Mouse (Mus musculus): ENCODE data around the gene Atoh7.
"Not testable (repeated sequence)": the region's sequence is repeated elsewhere in the genome, so short reads cannot be mapped to it uniquely, and the experiment has no call there.

The Atoh7 gene

GRCm38 (mm10) chr10:63099521-63099920, at the start of gene Atoh7:
Atoh7 (plus strand) TSS chr10:63099651.
- DNase-seq (ENCODE audit: low spot score): no peak

- DNase-seq (ENCODE audit: low spot score): no peak
Observed at GRCm38 (mm10) chr10:63051267-63051666, 48.2 kb upstream of the Atoh7 start.

DNA sequence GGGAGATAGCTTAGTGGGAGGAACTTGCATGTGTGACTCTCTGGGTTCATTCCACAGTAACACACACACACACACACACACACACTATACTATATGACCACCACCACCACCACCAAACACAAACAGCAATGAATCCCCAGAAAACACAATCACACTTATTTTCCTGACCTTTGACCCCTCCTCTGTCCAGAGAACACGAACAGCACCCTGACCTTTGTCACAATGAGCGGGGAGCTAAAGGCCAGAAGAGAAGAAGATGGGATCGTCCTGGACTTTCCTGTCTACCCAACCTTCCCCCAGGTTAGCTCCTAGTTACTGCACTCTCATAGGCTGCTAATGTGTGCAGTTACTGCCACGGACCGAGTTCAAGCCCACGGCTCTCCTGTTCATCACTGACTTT, 47.4 kb upstream of the Atoh7 start:
- DNase-seq (ENCODE audit: low spot score): no peak

- DNase-seq (ENCODE audit: low spot score): no peak
Observed at GRCm38 (mm10) chr10:63053007-63053406, 46.4 kb upstream of the Atoh7 start.

DNA sequence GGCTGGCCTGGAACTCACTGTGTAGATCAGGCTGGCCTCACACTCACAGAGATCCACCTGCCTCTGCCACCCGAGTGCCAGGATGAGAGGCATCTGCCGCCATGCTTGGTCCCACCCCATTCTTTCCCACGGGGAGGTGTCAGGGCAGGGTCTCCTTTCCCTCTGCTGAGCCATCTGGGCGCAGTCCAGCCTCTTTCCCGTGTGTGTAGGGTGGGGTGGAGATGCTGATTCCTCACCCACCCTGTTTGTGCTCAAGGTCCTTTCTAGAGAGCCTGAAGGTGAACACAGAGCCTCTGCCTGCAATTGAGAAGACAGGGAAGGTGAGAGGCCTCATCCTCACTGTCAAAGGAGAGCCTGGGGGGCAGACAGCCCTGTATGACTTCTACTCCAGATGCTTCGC, 45.4 kb upstream of the Atoh7 start:
- DNase-seq (ENCODE audit: low spot score): not testable (repeated sequence)

DNA sequence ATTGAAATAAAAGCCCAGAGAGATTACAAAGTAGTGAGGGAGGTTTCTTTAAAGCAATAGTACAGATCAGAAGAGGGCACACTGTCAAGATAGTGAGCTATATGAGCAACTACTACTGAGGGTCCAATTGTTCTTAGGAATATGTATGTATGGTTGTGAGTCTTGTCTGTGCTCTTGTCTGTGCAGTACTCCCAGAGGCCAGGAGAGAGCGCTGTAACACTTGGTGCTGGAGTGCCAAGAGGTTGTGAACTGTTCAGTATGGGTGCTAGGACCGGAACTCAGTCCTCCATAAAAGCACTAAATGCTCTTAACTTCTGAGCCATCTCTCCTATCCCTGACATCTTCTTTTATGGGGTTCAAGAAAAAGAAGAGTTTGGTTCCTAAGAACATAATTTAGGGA, 44.9 kb upstream of the Atoh7 start:
- no peak for DNase-seq (ENCODE audit: low spot score)

DNA sequence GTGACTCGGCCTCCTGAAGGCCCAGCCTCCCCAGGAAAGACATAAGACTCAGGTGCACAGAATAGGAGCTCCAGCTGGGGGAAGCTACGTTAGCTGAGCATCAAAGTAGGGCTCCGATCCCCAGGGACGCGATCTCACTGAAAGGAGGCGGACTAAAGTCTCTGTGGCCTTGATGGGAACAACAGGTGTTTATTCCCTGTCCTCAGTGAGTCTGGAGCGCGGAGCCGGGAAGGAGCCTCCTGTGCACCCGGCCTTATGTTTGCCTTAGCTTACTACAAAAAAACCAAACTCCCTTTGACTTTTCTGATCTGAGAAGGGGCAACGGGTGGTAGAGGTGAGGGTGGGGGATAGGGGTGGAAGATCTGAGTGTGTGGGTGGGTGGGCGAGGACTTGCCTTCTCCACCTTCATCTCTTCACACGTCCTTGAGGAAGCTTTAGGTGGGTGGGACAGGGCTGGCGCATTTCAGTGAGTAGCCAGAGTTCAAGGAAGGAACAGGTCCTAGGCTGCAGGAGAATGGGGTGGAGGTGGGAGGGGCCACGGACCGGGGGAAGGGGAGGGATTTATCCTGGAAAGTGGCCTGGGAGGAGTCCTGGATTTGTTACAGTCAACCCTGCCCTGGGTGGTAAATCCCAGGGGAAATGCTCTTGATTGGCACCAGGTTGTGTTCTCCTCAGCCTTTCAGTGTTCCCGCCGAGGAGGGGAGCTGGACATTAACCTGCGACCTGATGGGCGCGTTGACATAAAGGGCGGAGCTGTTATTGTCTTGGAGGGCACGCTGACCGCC, 42.3 kb upstream of the Atoh7 start:
- peak; percentile 41 for DNase-seq (ENCODE audit: low spot score)

DNA sequence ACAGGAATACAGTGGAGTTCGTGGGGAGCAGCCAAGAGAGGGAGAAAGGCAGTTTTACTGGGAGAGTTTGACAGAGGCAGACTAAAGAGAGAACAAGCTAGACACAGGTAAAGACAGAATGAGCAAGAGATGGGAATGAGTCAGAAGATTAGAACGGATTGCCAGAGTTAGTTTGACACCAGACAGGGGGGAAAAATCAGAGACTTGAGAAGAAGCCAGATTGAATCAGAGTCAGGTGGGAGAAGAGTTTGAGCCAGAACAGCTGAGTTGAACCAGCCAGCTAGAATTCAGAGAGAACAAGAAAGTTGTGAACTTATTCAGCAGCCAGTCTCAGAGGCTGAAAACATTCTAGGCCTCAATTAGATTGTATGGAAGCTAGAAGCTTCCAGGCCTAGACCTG, 39.6 kb upstream of the Atoh7 start, which contains the start of gene Pbld1:
Gene Pbld1 (plus strand): TSS at position 301 of the 400 bp plus-strand sequence.
- no peak for DNase-seq (ENCODE audit: low spot score)

GRCm38 (mm10) chr10:63060406-63060805, 39.0 kb upstream of the Atoh7 start:
- DNase-seq (ENCODE audit: low spot score): peak; percentile 70

GRCm38 (mm10) chr10:63061266-63061665, 38.2 kb upstream of the Atoh7 start:
- DNase-seq (ENCODE audit: low spot score): no peak

DNA sequence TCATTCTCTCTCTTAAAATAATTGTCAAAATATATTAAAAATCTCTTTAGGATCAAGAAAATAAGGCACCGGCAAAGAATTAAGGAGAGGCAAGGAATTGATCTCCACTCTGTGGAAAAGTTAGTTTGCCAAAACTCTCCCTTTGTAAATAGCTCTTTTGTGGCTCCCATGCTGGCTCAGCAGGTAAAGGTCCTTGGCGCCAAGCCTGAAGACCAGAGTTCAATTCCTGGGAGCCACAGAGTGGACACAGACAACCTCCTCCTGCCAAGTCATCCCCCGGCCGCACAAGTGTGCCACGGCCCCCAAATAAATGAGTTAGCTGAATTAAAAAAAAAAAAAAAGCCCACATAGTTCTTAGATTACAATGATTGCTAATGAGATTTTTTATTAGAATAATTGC, 36.8 kb upstream of the Atoh7 start:
- DNase-seq (ENCODE audit: low spot score): no peak

GRCm38 (mm10) chr10:63063365-63063764, 36.1 kb upstream of the Atoh7 start:
- DNase-seq (ENCODE audit: low spot score): no peak

GRCm38 (mm10) chr10:63064516-63064915, 34.9 kb upstream of the Atoh7 start:
- DNase-seq (ENCODE audit: low spot score): no peak

DNA sequence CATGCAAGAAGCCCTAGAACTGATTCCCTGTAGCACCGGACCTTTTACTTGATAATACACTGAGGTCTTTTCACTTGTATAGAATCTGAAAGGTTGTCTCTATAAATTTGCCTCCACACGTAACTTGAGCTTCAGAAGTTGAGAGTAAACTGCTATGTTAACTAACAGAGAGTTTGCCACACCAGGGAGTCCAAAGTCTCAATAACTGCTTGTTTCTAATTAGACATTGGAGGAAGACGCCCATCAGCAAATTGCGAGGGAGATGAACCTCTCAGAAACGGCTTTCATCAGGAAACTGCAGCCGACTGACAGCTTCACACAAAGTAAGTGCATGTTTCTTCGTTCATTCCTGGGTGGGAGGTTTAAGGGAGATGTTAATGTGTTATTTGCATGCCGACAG, 33.9 kb upstream of the Atoh7 start:
- DNase-seq (ENCODE audit: low spot score): no peak

DNA sequence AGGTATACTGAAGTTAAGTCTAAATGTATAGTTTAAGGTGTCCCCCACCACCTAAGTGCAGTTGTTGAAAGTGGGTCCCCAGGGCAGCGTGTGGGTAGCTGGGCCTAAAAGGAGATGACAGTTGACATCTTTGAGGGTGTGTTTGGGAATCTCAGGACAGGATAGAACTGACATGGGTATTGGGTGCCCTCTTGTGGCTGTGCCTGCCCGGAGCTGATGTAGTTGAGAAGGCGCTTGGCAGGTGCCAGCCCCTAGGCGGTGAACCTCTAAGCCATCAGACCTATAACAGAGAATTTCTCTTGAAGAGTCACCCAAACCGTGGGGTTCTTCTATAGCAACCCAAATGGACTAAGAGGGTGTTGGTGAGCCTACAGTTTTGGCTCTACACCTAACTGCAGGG, 33.5 kb upstream of the Atoh7 start:
- peak; percentile 86 for DNase-seq (ENCODE audit: low spot score)

GRCm38 (mm10) chr10:63086304-63086703, 13.1 kb upstream of the Atoh7 start:
- DNase-seq (ENCODE audit: low spot score): no peak

DNA sequence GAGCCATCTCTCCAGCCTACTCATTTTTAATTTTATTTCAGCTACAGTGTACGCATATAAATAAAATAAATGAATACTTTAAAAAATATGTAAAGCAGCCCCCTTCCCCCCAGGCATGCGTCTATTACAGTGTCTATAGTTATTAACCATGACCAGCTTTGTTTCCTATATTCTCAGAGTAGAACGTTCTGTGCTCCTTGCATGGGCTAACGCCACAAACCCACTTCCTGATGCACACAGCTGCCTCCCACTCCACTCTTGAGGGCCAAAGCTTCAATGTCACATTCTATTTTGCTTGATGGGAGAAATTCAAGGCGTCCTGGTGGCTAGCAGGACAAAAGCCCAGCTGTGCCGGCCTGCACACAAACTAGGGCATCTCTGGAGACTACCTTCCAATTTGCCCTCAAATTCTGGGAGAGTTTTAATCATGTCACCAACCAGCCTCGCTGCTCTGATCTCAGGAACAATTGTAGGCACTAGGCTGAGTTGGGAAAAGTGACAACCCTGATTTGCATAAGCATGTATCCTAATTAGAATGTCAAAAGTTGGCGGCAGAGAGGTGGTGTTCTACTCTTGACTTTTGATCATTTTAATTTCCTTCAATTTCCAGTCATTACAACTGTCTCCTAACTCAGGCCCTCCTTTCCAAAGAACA, 10.2 kb upstream of the Atoh7 start:
- DNase-seq (ENCODE audit: low spot score): no peak

DNA sequence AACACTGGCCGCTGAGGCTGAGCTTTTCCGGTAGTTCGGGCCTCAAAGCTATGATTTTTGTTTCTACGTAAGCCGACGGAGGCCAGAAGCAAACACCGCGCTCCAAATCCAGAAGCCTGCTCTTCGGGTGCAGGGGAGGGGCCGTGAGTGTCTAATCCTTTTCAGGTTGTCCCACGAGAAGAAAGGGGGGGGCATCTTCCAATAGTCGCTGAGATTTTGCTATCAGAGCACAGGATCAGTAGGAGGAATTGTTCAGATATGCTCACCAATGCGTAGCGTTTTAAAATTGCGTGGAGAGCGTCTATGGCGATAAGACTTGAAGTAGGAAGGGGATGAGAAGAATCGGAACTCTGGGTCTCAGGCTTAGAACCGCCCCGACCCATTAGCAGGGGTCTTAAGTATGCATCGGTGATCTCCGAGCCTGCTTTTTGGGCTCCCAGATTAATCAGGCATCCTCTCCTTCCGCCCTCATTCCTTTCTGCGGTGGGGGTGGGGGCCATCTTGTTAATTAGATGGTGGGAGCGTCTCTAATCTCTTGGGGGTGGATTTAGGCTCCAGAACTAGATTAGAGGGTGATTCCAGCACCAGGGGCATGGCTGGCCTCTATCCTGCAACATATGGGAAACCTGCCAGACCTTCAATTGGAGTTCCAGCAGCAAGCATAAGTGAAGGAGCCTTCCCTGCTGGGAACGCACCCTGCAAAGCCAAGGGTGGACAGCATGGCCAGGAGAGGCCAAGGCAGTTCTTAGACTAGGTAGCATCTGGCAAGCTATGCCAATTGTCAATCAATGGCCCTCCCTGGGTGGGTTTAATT, 9.5 kb upstream of the Atoh7 start:
- DNase-seq (ENCODE audit: low spot score): no peak

DNA sequence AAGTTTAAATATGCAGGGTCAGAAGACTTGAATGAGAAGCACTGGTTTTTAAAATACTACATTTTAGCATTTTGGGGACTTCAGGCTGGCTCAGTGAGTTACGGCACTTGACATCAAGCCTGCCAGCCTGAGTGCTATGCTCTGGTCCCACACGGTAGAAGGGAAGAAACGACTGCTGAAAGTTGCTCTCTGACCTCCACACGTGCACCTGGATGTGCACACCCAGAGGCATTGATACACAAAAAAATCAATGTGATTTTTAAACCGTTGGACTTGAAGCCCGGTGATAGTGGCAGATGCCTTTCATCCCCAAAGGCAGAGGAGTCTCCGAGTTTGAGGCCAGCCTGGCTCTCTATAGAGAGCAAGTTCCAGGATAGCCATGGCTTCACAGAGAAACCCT, 7.5 kb upstream of the Atoh7 start:
- DNase-seq (ENCODE audit: low spot score): no peak

GRCm38 (mm10) chr10:63092616-63093550, 6.6 kb upstream of the Atoh7 start:
- no peak for DNase-seq (ENCODE audit: low spot score)

DNA sequence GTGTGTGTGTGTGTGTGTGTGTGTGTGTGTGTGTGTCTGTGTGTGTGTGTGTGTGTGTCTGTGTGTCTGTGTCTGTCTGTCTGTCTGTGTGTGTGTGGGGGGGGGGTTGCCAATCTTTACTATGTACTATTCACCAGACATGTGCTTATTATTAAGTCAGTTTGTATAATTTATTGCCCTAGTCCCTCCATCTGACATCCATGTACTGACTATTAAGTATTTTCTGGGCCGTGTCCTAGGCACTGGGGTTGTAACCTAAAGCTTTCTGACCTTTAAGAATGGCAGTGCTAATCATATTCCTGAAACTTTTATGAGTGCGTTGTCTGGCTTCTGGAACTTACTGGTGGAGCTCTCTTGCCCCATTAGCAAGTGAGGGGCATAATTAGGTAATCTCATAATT, 2.7 kb upstream of the Atoh7 start:
- no peak for DNase-seq (ENCODE audit: low spot score)

- no peak for DNase-seq (ENCODE audit: low spot score)
Observed at GRCm38 (mm10) chr10:63098191-63098590, 1.3 kb upstream of the Atoh7 start.

Data from lung, postnatal 25 days (tissue).